Mouse (Mus musculus) spleen, adult 12 weeks (tissue): ENCODE results near the gene Cwc27.

Experiments
- DNase-seq: peaks from one replicate; pipeline ENCODE4 v3.0.0; 2022; ENCODE audit warnings: low spot score

Cwc27 gene

DNA sequence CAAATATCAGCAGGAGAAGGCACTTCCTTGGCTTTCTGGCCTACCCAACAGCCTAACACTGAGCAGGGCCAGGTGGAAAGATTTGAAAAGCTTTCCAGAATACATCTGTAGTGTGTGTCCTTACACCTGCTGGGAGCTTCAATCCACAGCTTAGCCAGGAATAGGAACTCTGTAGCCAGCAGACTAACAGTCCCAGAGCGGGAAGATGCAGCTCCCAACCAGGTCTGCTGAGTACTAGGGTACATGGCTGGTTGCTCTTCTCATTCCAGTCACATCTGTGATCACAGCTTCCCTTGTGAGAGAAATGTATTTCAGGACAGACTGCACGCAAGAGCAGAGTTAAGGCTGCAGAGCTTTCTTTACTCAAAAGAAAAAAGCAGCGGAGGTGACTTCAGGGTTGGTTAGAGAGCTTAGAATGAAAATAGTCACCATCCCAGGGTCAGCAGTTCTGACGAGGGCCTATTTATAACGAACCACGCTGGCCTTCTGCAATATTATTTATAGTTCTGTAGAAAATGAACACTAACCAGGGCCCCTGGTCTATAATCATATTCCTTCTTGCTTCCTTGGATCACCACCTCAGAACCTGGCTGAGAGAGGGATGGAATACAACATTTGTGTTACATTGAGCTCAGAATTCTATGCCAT, 171.0 kb downstream of the Cwc27 start:
- no peak for DNase-seq

DNA sequence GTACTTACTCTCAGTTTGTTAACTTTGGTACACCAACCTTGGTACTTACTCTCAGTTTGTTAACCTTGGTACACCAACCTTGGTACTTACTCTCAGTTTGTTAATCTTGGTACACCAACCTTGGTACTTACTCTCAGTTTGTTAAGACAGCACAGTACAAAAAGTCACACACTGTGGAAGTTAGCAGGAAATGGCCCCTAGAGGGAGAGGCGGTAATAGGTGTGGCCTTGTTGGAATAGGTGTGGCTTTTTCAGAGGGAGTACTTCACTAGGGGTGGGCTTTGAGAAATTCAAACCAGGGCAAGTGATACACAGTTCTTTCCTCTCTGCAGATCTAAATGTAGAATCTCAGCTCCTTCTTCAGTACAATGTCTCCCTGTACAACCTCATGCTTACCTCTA, 172.8 kb downstream of the Cwc27 start:
- no peak for DNase-seq

DNA sequence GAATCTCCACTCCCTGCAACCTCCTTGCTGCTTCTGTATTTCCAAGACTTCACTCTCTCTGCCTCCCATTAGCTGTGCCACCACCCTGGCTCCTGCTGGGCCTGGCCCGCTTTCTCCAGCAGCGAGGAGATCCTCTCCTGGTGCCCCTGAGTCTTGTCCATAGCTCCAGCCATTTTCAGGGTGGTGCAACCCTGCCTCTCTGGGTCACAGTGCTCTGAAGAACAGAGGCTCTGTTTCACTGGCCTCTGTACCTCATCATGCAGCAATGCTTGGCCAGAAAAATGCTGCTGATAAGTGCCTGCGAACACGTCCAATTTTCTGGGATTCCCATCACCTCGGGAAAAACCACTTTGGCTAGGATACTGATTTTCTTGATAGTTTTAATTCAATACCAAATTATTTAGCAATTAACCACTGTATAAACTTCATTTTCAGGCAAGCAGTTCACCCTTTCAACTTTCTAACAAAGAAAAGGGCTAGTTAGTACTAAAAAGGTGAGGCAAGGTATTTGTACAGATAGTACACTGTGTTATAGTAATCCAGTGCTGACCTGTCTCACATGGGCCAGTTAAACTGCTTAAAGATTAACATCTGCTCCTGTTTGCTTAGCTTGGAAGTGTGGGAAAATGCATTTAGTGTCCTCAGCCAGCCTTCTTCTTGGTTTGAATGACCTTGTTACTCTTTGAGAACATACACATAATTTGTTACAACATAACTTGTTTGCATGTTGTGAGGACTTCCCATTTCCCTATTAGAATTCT, 176.1 kb downstream of the Cwc27 start:
- DNase-seq: no peak

- no peak for DNase-seq
Measured at GRCm38 (mm10) chr13:104638988-104639387, 178.0 kb downstream of the Cwc27 start.

GRCm38 (mm10) chr13:104635965-104636462, 180.9 kb downstream of the Cwc27 start:
- no peak for DNase-seq

GRCm38 (mm10) chr13:104634708-104635107, 182.2 kb downstream of the Cwc27 start:
- no peak for DNase-seq

GRCm38 (mm10) chr13:104632427-104633167, 184.3 kb downstream of the Cwc27 start:
- DNase-seq: no peak

GRCm38 (mm10) chr13:104631621-104632205, 185.2 kb downstream of the Cwc27 start:
- no peak for DNase-seq

DNA sequence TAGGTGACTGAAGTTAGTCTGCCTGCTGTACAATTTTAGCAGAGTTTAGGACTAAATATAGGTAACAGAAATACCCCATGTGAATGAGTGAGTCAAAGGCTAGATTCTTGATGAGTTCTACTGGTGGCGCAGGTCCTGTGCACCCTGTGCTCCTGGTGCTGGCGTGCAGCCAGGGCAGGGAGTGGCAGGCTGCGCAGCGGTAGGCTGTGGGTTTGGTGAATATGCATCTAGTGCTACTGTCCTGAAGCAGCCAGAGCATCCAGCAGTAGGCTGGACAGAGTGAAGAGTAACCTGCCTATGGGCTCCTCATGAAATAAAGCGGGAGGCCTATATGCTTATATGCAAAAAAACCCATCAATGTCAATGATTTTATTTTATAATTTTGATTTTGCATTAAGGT, 186.1 kb downstream of the Cwc27 start:
- no peak for DNase-seq

DNA sequence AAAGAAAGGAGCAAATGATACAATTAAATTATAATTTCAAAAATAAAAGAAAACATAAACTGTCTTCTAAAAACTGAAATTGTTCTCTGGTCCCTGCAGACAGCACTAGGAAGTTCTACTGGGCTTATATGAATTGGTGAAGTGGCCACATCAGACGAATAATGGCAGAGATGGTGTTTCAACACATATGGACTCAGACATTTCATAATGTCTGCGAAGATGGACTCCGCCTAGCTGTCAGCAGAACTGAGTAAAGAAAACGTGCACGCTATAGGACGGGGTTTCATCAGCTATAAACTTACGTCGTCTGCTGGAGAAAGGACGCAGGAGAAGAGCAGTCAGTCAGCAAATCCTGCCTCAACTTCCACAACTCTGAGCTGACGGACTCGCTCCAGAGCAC, 187.3 kb downstream of the Cwc27 start:
- DNase-seq: no peak

- DNase-seq: no peak
Measured at GRCm38 (mm10) chr13:104628019-104628418, 188.9 kb downstream of the Cwc27 start.

- DNase-seq: no peak
Measured at GRCm38 (mm10) chr13:104627169-104627909, 189.6 kb downstream of the Cwc27 start.

DNA sequence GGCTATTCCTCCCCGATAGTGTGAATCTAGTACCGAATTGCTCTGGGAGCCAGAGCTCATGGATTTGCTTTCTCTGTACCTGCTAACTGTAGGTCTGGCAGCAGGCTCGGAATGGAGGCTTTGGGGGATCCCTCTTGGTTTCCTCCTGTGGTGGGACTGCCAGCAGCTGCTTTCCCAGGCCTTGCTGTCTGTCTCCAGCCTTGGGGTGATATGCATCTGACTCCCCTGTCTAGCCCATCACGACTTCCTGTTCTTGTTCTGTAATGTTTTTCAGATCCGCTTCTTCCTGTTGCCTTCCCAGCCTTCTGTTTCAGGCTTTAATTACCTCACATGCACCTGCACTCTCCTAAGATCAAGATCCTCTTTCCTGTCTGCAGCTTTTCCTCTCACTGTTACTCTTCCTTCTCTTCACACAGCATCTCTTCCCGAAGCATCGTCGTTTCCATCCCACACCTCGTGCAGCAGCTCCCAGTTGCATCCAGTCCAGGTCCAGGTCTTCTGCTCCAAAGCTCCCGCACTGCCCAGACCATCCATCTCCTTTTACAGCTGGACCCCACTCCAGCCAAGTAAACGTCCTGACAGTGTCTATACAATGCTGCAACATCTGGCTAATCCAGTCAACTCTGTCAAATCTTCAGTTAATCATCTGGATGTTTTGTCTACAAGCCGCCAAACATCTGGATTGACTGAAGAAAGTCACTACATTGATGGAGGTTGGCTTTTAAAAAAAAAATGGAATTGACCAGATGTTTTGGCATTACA, 193.6 kb downstream of the Cwc27 start:
- no peak for DNase-seq

- DNase-seq: no peak
Measured at GRCm38 (mm10) chr13:104622102-104622743, 194.7 kb downstream of the Cwc27 start.

- no peak for DNase-seq
Measured at GRCm38 (mm10) chr13:104620423-104620822, 196.5 kb downstream of the Cwc27 start.

DNA sequence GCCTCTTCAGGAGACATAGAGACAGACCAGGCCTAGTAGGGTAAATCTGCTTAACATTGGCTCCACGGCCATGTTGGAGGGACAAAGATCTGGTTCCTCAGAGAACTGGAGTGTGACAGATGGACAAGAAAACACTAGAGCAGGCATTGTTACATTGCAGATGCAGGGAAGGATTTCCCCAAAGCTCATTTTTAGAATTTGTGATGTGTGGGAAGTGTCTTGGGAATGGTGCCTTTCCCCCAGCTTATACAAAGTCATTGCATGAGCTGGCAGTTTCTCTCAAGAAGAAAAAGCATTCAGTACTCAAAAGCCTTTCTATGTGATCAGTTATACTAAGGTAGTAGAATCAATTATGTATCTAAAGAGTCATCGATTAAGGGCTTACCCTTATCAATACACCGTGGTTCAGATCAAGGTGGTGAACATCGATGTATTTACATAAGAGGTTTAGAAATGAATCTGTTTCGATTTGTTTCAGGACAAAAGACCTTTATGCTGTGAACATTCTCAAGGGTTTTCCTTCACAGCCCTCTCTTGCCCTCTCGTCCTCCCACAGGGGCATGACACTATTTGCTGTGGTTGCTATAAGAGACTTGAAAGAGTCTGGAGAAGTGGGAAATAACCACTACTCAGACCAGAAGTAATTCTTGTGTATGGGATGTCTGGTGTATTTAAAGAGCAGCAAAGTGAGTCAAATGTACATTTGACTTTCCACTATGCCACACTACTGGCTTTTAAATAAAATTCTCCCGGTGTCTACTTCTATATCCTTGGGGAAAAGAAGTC, 197.2 kb downstream of the Cwc27 start:
- DNase-seq: no peak

GRCm38 (mm10) chr13:104617201-104617600, 199.7 kb downstream of the Cwc27 start:
- no peak for DNase-seq

DNA sequence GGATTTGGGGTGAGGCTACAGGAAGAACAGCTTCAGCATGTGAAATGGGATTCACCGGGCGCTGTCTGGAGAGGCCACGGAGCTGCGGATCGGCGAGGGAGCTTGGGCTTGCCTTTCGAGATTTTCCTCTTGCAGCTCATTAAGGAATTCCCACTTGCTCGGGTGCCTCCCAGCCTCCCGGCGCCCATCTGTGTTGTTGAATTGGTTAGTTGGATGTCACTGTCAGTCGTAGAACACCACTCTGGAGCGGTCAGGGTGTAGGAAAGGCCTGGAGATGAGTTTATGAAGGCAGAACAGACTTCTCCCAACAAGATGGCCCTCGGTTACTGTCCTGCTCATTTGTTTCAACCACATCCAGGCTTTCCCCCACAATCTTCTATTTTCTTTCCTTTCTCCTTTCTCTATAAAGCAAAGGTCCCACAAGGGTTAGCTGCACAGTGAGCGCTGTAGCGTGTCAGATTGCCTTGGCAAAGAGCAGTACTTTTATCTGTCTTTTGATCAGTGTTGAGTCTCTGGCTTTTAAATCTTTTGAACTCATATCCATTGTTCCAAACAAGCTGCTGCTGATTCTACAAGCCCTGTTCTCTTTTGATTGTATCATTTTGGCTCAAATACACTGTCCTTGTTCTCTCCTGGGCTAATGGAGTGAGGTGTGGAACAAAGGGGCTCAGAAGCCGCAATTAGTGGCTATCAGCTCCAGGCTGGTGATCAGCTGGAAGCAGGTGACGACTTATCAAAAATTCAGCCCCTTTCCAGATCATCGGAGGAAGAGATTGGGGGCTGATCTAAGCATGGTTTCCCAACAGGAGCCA, 200.7 kb downstream of the Cwc27 start:
- DNase-seq: no peak

DNA sequence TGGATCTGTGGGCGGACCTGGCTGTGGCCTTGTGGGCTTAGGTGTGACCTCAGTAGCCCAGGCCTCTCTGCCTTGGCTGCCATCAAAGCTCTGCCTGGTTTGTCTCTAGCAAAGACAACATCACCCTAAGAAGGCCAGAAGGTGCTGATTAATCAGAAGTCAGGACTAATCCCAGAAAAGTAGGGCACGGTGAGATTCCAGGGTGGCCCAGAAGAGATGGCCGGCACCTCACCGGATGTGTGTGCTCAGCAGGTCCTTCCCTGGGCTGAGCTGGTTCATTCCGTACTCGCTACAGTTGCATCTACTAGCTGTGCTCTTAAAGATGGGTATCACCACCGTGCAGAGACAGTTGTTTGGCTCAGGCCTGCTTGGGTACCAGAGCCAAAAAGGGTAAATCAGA, 201.8 kb downstream of the Cwc27 start:
- no peak for DNase-seq
